Mouse (Mus musculus) hindbrain, embryonic 16.5 days (tissue): ENCODE results near the gene Acot13. TPM values are rescaled to one million over a fixed set of nuclear protein-coding genes. Genes with fewer than 3 reads are reported as not detected.

Source experiments
- ATAC-seq: fragments of 200-750 bp; cut with Nextera tagmentation; 2 replicates; pipeline ENCODE4 v1.8.0; 2017; ENCODE audit warnings: moderate TSS enrichment, moderate library complexity
- H3K27ac ChIP-seq: fragments of 300-500 bp; sonication (generic); 2 replicates; pipeline ENCODE4 v1.5.1; 2014; ENCODE audit warnings: low read depth, mild to moderate bottlenecking, control low read depth, low read length, moderate library complexity
- H3K27me3 ChIP-seq: fragments of 300-500 bp; sonication (generic); replicated peaks from 2 replicates; pipeline ENCODE4 v1.6.1; 2014; ENCODE audit warnings: low read length; ENCODE audit not compliant: control insufficient read depth, insufficient read depth
- H3K36me3 ChIP-seq: fragments of 300-500 bp; sonication (generic); 2 replicates; pipeline ENCODE4 v1.6.1; 2014; ENCODE audit warnings: mild to moderate bottlenecking, low read length, moderate library complexity, mixed read lengths; ENCODE audit not compliant: control insufficient read depth, insufficient read depth
- H3K4me1 ChIP-seq: fragments of 300-500 bp; sonication (generic); 2 replicates; pipeline ENCODE4 v1.6.1; 2014; ENCODE audit warnings: low read depth, low read length; ENCODE audit not compliant: control insufficient read depth, insufficient read depth
- H3K4me2 ChIP-seq: fragments of 300-500 bp; sonication (generic); 2 replicates; pipeline ENCODE4 v1.6.1; 2014; ENCODE audit warnings: mild to moderate bottlenecking, low read length, control low read depth, moderate library complexity
- H3K4me3 ChIP-seq: fragments of 300-500 bp; sonication (generic); 2 replicates; pipeline ENCODE4 v1.5.1; 2014; ENCODE audit warnings: mild to moderate bottlenecking, low read length, control low read depth, moderate library complexity
- H3K9ac ChIP-seq: fragments of 300-500 bp; sonication (generic); 2 replicates; pipeline ENCODE4 v1.6.1; 2014; ENCODE audit warnings: low read depth, mild to moderate bottlenecking, control low read depth, low read length, moderate library complexity
- H3K9me3 ChIP-seq: fragments of 300-500 bp; sonication (generic); 2 replicates; pipeline ENCODE4 v1.6.1; 2014; ENCODE audit warnings: mild to moderate bottlenecking, low read length, moderate library complexity; ENCODE audit not compliant: control insufficient read depth
- WGBS: fragments of 180-500 bp; shearing (Covaris S2); extraction: QIAGEN DNeasy Blood & Tissue Kit; methylation state at CpG from one replicate; pipeline ENCODE4 v1.1.7; 2014; 5-methylcytosine and 5-hydroxymethylcytosine counted together
- polyA plus RNA-seq: library from polyadenylated mRNA; unstranded; fragments of >200 nt; fragmentation: Nextera tagmentation; extraction: Ambion mirVana; gene quantifications from 2 replicates; pipeline ENCODE4 v1.2.1, GENCODE M21; 2015

The Acot13 gene
- polyA plus RNA-seq, 1 experiment from 2014 or later, result 66.5 TPM

DNA sequence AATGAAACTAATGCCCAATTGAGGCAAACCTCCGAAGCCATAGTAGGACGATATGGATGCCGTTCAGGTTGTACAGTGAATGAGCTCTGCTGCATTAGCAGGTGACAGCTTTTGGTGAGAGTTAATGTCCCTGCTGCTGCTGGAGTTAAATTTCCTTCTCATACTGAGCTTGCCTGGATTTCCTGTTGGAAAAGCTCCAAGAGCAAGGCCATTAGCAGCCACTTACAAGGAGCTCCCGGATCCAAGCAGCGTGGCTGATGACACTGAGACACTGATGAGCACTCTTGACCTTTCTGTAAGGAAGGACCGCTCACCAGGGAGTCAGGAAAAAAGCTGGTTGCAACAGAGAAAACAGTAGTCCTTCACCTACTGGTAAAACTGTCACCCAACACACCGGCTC is 30.7 kb upstream of the Acot13 start:
- Histone ChIP-seq H3K27ac (no peak overlapping the region), H3K9me3 (no peaks in the 10 kb centered on the region), H3K4me3 (no peak overlapping the region), H3K4me2 (no peak overlapping the region), H3K27me3 (no peaks in the 10 kb centered on the region), H3K4me1 (no peaks in the 10 kb centered on the region), H3K36me3 (peaks cover 6% of the 10 kb centered on the region), H3K9ac (no peak overlapping the region)
- no peak for ATAC-seq
- 73% methylated on average over 7 of the region's 7 CpGs for whole genome bisulfite sequencing

DNA sequence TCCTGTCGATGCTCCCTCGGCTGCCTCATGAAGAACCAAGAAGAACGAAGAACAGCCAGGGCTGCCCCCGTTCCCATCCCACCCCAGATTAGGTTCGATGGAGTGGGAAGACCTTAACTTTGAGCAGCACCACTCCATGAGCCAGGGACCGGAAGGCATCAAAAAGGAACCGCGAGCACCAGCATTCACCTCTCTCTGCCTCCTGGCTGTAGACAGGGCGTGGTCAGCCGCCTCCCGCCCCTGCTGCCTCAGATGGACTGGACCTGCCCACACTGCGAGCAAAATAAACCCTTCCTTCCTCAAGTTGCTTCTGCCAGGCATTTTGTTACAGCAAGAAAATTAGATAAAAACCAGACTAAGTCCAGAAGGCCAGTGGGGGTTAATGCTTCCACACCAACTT is 29.7 kb upstream of the Acot13 start:
- no peaks in the 10 kb centered on the region for H3K27me3 ChIP-seq
- H3K9ac ChIP-seq, result no peak overlapping the region
- ATAC-seq, result no peak
- no peaks in the 10 kb centered on the region for H3K4me1 ChIP-seq
- H3K4me3 ChIP-seq, result no peak overlapping the region
- H3K9me3 ChIP-seq, result no peaks in the 10 kb centered on the region
- WGBS, result 86% methylated on average over 12 of the region's 12 CpGs
- H3K4me2 ChIP-seq, result no peak overlapping the region
- peaks cover 6% of the 10 kb centered on the region for H3K36me3 ChIP-seq
- H3K27ac ChIP-seq, result no peak overlapping the region

DNA sequence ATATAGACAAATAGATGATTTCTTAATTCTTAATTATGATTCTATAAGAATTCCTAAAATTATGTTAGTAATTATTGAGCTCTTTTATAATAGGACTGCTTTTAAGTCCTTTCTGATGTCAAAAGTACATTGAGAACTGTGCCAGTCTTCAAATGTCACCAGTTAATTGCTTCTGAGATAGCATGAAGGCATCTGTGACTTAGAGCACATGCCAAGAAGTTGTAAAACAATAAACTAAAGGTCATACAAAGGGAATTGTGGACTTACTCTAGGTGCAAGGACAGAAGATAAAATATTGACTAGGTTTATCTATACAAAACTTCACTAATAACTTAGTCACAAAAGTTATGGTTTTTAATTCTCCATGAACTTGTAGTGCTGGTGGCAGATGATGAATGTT is 27.8 kb upstream of the Acot13 start:
- Histone ChIP-seq H3K4me2 (no peak overlapping the region), H3K27ac (no peak overlapping the region), H3K4me3 (no peak overlapping the region), H3K4me1 (no peaks in the 10 kb centered on the region), H3K36me3 (peaks cover 6% of the 10 kb centered on the region), H3K9me3 (no peaks in the 10 kb centered on the region), H3K27me3 (no peaks in the 10 kb centered on the region), H3K9ac (no peak overlapping the region)
- ATAC-seq, result no peak

DNA sequence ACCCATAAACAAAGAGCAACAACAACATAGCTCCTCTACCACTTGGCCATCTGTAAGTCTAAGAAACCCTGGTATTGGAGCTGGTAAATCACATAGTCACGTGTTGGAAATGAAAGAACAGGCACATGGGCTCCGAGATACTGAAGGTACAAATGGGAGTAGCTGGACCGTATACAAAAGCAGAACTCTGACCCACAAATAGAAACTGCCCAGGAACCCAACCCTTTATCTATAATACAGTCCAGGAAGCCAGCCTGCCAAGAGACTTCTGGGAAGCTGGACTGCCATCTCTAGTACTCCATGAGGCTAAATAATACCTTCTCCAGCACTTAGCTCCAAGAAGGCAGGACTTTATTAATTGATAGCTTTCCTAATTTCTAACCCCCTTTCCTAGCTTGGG is 21.2 kb upstream of the Acot13 start:
- no peak overlapping the region for H3K4me3 ChIP-seq
- no peaks in the 10 kb centered on the region for H3K27me3 ChIP-seq
- H3K36me3 ChIP-seq, result peaks cover 4% of the 10 kb centered on the region; the same call in 1 of the 2 replicates
- ATAC-seq, result no peak
- H3K4me1 ChIP-seq, result no peaks in the 10 kb centered on the region
- no peak overlapping the region for H3K4me2 ChIP-seq
- H3K27ac ChIP-seq, result no peak overlapping the region
- 83% methylated on average over 3 of the region's 3 CpGs for WGBS
- H3K9me3 ChIP-seq, result no peaks in the 10 kb centered on the region
- H3K9ac ChIP-seq, result no peak overlapping the region

DNA sequence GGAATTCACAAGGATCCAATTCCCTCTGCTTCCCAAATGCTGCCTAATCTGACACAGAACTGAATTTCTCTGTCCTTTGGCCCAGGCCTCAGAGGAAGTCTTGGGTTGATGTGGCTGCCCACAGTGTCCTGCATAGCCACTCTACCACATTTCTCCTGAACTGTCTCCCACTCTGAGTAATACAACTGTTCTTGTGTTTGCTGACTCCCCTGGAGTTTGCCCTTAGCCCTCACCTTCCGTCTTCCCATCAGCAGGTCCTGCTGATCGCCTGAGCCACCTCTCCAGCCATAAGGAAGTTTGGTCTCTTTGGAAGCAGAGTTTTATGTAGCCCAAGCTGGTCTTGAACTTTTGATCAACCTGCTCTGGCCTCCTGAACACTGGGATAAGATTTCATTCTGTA is 20.6 kb upstream of the Acot13 start:
- 82% methylated on average over 2 of the region's 2 CpGs for WGBS
- no peak overlapping the region for H3K9ac ChIP-seq
- no peak overlapping the region for H3K4me3 ChIP-seq
- H3K27ac ChIP-seq, result no peak overlapping the region
- no peaks in the 10 kb centered on the region for H3K9me3 ChIP-seq
- H3K4me1 ChIP-seq, result no peaks in the 10 kb centered on the region
- no peak for ATAC-seq
- no peak overlapping the region for H3K4me2 ChIP-seq
- no peaks in the 10 kb centered on the region for H3K27me3 ChIP-seq
- H3K36me3 ChIP-seq, result no peaks in the 10 kb centered on the region; the same call in 1 of the 2 replicates

DNA sequence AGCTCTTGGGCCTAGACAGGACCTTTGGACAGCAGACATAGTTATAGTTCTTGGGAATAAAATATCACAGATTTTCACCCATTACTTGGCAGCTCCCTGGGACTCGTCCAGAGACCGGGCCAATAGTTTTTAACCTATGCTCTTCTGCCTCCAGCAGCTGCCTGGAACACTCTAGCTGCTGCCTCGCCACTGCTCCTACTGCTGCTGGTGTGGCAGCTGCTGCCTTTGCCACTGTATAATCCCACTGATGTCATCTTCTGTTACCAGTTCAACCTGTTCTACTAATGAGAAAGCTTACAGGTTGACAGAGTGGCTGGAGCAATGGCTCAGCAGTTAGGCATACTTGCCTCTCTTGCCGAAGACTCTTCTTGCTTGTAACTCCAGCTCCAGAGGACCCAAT is 18.0 kb upstream of the Acot13 start:
- no peak for ATAC-seq

DNA sequence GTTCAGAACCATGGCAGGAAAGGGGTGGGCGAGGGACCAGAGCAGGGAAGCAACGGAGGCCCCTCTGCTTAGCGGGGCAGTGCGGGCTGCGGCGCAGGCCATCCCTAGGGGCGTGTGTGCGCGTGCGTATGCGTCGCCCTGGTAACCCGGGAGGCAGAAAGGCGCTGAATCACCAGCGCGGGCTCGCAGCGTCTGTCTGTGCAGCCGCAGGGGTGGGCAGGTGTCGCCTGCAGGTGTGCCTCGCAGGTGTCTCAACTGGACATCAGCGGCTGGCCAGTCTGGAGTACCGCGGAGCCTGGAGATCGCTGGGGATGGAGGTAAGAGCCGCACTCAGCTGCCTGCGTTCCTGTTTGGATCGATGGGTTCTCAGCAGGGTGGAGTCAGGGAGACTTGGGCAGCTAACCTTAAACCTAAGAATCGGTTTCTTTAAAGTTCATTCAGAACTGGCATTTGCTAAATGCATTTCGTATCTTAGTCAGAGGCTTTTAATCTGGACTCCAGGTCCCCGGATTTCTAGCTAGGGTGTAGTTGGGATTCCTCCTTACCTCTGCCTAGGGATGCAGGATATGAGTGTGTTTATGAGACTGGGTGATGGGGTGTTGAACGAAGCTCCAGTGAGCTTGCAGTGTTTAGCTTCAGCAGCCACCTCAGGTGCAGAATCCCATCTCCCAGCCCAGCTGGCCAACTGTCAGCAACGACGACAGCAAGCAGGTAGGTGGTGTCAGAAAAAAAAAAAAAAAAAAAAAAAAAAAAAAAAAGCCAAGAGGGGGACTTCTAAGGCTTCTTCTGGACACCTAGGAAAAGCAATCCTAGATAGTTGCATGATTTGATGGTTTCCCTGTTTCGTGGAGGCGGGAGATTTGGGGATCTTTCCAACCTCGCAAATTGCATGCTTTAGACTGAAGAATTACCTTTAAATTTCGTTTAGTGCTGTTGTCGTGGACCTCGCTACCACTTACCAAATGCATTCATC is 13.9 kb upstream of the Acot13 start, which contains the start of gene D130043K22Rik:
TSS of gene D130043K22Rik (plus strand) at position 153 of the 973 bp plus-strand sequence.
- Histone ChIP-seq H3K9me3 (no peaks in the 10 kb centered on the region), H3K27me3 (no peaks in the 10 kb centered on the region), H3K36me3 (no peaks in the 10 kb centered on the region), H3K9ac (peak within 1 kb of the TSS; percentile 54), H3K27ac (peak within 1 kb of the TSS; percentile 1; the same call in 1 of the 2 replicates), H3K4me1 (peaks cover 3% of the 10 kb centered on the region; the same call in 1 of the 2 replicates), H3K4me3 (peak within 1 kb of the TSS; percentile 45), H3K4me2 (peak within 1 kb of the TSS; percentile 61)
- 10% methylated on average over 40 of the region's 40 CpGs for WGBS
- ATAC-seq, result peak; percentile 96

More for the DNA sequence above, 18.0 kb upstream of the Acot13 start:
- peaks cover 3% of the 10 kb centered on the region; the same call in 1 of the 2 replicates for H3K4me1 ChIP-seq
- H3K27me3 ChIP-seq, result no peaks in the 10 kb centered on the region
- H3K4me3 ChIP-seq, result no peak overlapping the region
- no peak overlapping the region for H3K9ac ChIP-seq
- H3K4me2 ChIP-seq, result no peak overlapping the region
- H3K36me3 ChIP-seq, result no peaks in the 10 kb centered on the region
- H3K9me3 ChIP-seq, result no peaks in the 10 kb centered on the region
- no peak overlapping the region for H3K27ac ChIP-seq
- WGBS, result 79% methylated on average over 4 of the region's 4 CpGs

DNA sequence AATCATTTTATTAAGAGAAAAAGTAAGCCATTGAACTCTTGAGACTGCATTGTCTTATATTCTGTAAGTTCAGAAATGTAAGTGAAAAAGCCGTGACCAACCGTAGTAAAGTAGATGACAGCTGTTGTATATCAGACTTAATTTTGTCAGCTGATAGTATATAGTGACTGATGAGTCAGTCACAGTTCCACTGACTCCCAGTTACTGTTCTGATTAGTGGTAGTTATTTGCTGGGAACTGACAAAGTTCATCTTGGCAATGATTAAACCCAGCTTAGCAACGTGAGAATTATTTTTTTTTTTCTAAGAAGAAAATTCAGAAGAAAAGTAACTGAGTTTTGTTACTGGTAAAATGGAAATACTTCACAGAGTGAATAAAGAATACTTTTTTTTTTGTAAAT is 10.4 kb upstream of the Acot13 start:
- no peak overlapping the region for H3K27ac ChIP-seq
- 93% methylated on average over 3 of the region's 3 CpGs for WGBS
- no peaks in the 10 kb centered on the region for H3K36me3 ChIP-seq
- H3K4me2 ChIP-seq, result no peak overlapping the region
- H3K9me3 ChIP-seq, result no peaks in the 10 kb centered on the region
- H3K9ac ChIP-seq, result no peak overlapping the region
- peaks cover 3% of the 10 kb centered on the region; the same call in 1 of the 2 replicates for H3K4me1 ChIP-seq
- no peaks in the 10 kb centered on the region for H3K27me3 ChIP-seq
- no peak for ATAC-seq
- H3K4me3 ChIP-seq, result no peak overlapping the region

DNA sequence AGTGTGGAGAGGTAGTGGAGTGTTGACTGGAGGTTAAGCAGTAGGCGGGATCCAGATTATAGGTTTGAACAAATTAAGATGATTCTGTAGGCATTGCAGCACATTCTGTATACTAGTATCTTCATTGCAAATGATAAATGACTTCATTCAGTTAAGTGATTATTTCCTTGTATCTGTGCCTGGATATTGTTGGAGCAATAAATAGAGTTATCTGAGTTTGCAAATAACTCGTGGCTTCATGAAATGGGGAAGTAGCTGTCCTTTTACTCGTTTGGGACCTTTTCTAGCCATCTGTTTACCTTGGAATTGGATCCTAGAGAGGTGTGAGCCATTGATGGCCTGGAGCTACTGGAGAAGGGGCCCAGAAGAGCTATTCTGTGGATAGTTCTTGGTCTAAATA is 8.5 kb upstream of the Acot13 start:
- 85% methylated on average over 3 of the region's 3 CpGs for WGBS
- no peaks in the 10 kb centered on the region for H3K27me3 ChIP-seq
- no peak overlapping the region for H3K4me3 ChIP-seq
- ATAC-seq, result no peak
- H3K9ac ChIP-seq, result no peak overlapping the region
- no peak overlapping the region for H3K4me2 ChIP-seq
- H3K9me3 ChIP-seq, result no peaks in the 10 kb centered on the region
- H3K27ac ChIP-seq, result no peak overlapping the region
- no peaks in the 10 kb centered on the region; the same call in 1 of the 2 replicates for H3K4me1 ChIP-seq
- no peaks in the 10 kb centered on the region for H3K36me3 ChIP-seq
